Mouse (Mus musculus) G1E (cell line): ENCODE results near the gene Tssk4.

ENCODE experiments used
- CTCF ChIP-seq: IDR thresholded peaks from 2 replicates; pipeline ENCODE4 v1.5.1; 2012; ENCODE audit warnings: low read depth, low read length, inconsistent platforms, mixed read lengths
- TAL1 ChIP-seq: conservative IDR thresholded peaks from 2 replicates; pipeline ENCODE4 v1.6.1; 2012; ENCODE audit warnings: low read depth, low read length, inconsistent platforms, mixed read lengths

DNA sequence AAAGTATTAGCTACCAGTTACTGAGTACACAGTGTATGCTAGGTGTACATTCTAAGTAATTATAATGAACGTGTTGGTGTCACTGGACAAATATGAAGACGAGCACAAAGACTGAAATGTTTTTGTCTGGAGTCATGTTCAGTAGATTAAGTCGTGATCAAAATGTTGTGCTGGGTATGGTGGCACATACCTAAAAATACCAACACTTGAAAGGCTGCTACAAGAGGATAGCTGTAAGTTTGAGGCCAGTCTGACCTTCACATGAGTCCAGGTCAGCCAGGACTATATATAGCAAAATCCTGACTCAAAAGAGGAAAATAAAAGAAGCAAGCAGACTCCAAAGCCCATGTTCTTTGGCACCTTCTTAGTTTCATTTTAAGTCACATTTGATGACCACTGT, 7.0 kb downstream of the Tssk4 start:
- TF ChIP-seq CTCF (no peak), TAL1 (no peak)
